Mouse (Mus musculus) 3T3-L1 (cell line): ENCODE results near the gene Cdrt4.

Experiments used
- DNase-seq: peaks from one replicate; pipeline ENCODE4 v3.0.0-alpha.2; 2015; ENCODE audit warnings: low read depth, low spot score

Gene Cdrt4

GRCm38 (mm10) chr11:62995755-62996521, 44.9 kb downstream of the Cdrt4 start:
- DNase-seq: peak; percentile 70

- DNase-seq: peak; percentile 53
These were observed 45.5 kb downstream of the Cdrt4 start for GRCm38 (mm10) chr11:62996522-62996898.

DNA sequence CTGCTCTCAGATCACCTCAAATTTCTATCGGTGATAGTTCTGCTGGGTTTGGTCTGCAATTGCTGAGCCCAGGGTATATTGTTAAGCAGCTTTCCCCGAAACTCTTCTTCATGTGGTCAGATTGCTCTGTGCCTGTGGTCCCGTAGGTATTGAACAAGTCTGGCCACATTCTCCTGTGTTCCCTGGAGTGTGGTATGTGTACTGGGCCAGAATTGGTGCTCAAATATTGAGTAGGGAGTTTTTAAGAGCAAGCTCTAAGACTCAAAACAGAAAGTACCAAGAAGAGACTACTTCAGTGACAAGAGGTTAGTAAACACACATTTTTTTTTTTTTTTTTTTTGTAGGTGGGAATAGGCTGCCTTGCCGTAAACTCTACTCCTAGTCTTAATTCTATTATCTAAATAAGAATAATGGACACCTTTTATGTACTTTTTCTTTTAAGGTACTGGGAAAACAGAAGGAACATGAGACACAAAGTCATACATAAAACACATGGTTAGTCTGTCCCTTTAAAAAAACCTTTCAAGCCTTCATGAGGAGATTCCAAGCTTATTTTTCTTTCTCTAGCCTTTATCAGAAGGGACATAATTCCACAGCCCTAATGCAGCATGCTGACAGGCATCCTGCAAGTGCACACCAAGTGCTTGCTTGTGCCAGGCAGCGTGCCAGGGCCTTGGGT, 46.2 kb downstream of the Cdrt4 start:
- peak; percentile 29 for DNase-seq

- peak; percentile 53 for DNase-seq
These were observed 46.8 kb downstream of the Cdrt4 start for GRCm38 (mm10) chr11:62997718-62998281.

DNA sequence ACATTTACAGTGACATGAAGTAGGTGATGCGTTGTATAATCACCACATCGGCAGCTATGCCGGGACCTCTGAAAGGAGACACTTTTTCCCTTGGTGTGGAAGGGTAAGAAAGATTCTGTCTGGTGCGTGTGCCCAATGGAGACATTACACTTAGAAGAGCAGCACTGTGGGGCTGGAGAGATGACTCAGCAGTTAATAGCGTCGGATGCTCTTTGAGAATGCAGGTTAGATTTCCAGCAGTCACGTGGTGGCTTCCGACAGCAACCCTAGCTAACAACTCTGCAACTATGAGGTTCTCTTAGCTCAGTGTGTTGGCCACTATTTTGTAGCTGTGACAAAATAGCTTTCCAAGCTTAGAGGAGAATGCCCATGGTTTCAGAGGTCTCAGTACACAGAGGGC, 49.1 kb downstream of the Cdrt4 start:
- DNase-seq: no peak

DNA sequence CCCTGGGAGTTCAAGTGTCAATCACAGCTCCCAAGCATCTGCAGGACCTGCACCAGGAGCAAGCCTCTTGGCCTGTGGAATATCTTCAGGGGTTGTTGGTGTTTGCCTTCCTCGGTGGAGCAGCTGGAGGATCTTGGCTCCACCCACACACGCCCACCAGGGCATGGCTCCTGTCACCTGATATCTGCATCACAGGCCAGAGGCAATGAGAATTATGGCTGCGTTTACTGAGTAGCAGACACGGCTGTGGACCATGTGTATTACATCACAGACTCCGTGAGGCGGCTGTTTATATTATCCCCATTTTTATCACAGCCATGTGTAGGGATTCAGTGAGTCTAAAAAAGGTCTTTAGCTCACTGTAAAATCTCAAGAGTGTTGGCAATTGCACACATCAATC, 53.6 kb downstream of the Cdrt4 start:
- no peak for DNase-seq

GRCm38 (mm10) chr11:63007376-63007775, 56.4 kb downstream of the Cdrt4 start:
- DNase-seq: no peak

- DNase-seq: no peak
These were observed 57.0 kb downstream of the Cdrt4 start for GRCm38 (mm10) chr11:63008004-63008403.

DNA sequence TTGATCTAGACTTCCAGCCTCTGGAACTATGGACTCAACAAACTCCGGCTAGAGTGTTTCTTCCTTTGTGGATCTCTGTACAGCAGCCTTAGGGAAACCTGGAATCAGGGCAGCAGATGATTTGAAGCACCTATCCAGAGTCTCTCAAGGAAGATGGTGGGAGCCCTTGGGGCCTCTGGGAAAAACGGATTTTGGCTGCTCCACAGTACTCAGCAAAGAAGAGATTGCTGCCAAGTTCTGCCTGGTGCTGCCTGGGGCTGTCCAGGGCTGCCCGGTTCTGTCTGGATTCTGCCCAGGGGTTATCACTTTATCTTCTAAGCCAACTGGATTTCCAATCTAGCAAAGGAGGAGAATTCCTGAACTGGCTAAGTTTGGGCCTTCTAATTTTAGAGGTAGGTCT, 58.8 kb downstream of the Cdrt4 start:
- peak; percentile 21 for DNase-seq

DNA sequence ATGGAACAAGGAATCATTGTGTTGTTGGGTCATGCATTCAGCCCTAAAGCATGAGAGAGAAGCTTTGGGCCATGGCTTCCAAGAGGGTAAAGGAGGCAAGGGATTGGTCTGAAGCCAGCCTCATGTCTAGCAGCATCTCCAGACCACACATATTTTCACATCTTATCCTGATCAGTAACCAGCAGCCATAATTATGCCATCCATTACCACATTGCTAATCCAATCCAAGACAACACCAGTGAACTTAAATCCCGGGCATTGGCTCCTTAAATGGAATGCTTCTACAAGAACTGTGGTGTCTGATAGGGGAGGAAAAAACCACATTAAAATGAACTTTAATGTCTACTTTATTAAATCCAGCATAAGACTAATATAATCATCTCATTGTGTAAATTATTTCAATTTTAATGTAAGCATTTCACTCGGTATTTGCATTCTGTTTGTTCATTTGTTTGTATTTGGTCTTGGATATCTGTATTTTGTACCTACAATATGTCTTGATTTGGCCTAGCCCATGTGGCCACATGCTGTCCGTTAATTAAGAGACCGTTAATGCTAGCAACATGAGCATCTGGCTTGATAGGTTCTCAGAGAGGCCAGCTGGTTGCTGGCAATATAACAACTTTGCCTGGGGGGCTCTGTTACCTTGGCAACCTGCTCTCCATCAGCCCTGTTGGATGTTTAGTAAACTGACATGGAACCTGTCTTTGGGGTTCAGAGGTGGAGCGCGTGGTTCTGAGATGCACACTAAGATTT, 66.5 kb downstream of the Cdrt4 start:
- no peak for DNase-seq

DNA sequence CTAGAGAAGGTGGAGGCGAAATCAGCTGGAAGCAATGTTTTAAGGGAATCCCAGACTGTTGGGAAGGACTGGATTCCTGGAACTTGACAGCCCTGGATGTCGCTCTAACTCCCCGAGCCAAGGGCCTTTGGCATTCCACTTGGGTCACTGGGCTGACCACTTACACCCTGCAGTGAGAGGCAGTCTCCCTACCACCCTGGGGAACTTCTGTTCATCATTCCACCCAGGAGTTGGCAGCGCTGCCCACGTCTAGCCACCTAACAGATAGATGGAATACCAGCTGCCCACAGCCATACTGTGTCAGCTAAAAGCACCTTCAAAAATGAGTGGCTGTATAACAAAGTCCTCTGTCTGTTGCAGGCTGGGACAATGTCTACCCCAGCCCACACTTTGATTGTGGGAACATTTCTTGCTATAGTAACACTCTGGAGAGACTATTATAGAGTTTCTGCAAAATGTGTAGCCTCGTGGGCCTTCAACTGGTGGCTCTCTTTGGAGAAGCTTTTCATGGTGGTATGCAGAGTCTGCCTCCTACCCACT, 67.2 kb downstream of the Cdrt4 start:
- peak; percentile 23 for DNase-seq

- DNase-seq: peak; percentile 10
These were observed 69.6 kb downstream of the Cdrt4 start for GRCm38 (mm10) chr11:63020633-63021032.

DNA sequence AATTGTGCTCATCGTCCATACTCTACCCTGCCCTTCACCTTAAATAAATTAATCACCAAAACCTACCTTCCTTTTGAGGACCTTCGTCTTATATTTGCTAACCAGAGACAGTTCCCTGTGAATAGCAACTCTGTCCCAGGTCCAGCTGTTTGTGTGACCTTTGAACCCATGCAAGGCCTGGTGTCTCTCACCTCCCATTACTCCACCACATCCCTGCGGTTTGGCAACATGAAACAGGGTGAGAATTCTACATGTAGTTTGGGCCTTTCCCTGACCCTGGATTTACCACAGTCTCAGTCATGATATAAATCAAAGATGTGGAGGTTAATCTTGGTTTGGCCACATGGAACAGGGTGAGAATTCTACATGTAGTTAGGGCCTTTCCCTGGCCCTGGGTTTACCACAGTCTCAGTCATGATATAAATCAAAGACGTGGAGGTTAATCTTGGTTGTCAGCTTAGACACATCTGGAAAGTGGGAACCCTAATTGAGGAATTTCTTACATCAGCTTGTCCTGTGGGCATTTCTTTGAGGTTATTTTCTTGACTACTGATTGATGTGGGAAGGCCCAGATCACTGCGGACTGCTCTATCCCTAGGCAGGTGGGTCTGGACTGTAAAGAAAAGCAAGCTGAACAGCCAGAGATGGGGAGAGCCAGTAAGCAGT, 70.3 kb downstream of the Cdrt4 start:
- DNase-seq: peak; percentile 66

- DNase-seq: peak; percentile 76
These were observed 72.5 kb downstream of the Cdrt4 start for GRCm38 (mm10) chr11:63023461-63023860.

DNA sequence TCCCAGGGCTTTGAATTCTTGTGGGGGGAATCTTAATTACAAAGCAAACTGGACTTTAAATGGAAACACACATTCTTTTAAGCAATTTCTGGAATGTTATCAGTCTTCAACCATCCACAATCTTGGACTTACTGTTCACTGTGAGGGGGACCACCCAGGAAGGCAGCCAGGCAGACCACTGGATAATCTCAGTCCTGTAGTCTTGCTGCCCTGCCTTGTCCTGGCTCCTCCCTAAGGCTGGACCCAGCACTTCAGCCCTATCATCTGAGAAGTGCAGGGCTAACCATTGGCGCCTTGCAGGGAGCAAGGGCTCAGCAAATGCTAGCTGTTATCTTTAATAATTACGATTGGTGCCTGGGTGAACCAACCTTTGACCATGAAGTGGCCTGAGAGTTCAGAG, 73.1 kb downstream of the Cdrt4 start:
- no peak for DNase-seq

DNA sequence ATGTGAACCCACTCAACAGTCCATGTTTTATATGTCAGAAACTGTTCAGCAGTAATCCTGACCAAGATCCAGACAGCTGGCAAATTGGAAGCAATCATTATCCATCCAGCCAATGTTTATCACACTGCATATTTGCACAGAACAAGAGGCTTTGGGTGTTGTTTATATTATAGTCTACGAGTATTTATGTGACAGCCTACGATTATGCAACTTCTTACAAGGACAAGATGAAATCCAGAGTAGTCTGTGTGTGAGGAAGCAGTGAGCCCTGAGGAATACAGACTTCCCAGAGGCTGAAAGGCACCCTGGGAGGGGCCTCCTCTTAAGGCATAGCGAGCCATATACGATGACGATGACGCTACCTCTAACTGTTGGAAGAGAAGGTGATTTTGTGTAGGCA, 74.5 kb downstream of the Cdrt4 start:
- no peak for DNase-seq

DNA sequence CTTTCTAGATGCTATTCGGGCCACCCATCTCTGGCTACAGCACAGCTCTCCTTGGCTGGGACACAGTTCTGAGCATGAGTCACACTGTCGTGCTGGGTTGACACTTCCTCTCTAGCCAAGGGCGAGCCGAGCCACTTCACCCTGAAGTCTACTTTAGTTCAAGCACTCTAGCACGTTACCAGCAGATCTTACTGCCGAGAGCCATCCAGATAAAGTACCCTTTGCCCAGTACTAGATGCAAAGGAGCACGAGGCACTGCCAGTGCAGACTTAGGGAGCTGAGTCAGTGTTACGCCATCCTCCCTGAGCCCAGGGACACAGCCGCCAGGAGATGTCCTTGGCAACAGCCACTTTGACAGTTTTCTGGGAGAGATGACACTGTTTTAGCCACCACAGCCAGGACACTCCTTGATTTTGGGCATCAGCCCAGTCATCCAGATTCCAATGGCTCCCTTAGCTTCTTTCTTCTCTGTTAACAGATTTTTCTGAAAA, 75.7 kb downstream of the Cdrt4 start:
- peak; percentile 49 for DNase-seq

DNA sequence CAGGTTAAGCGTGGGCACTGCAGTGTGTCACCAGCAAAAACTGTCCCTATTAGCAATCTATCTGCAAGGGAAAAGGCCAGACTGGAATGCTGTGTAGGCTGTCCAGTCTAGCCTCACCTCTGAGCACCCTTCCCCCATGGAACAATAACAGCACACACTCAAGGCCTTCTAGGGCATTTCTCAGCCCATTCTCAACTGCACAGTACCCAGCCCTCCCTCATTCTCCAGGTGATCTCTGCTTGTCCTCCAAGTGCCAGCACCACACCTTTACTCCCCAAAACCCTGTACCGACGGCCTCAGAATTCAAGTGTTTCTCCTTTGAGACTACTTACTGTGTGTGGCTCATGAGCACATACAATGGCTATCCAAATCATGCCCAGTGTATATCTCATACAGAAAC, 77.1 kb downstream of the Cdrt4 start:
- DNase-seq: no peak

DNA sequence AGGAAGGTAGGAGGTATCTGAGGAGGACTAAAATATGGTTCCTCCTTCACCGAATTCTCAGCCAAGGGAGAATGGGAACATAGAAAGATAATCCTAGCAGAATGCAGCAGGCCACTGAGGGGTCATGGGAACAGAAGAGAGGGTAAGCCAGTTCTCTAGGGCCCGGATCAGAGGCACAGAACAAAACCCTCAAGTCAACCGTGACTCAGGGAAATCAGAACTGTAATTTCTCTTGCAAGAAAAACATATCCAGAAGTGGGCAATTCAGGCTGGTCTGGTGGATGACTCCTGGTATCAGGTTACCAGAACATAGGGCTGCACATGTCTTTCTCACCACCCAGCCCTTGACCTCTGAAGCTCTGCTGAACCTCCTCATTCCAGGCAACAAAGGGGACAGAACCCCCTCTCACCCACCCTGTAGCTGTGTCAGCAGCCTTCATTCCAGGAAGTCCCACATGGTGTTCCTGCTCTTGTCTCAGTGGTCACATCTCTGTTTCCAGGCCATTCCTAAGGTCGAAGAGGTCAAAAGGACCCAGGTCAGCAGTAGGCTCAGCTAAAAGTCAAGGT, 78.2 kb downstream of the Cdrt4 start:
- peak; percentile 49 for DNase-seq

DNA sequence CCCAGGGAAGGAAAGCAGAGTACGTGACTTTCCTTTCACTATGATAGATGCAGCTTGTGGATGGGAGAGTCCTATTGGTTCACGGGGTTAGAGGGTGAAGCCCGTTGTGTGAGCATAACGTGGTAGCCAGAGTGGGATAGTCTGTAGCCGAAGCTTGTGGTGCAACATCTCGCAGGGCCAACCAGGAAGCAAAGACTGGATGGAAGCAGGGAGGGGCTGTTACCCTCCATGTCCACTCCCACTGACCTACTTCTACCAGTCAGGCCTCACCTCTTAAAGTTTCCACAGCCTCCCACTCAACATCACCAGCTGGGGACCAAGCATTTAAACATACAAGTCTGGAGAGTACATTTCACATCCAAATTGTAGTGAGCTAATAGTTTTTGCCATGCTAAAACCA, 78.7 kb downstream of the Cdrt4 start:
- DNase-seq: no peak
